8 mouse cellular contexts compared by ENCODE assay signal in the genomic region with DNA sequence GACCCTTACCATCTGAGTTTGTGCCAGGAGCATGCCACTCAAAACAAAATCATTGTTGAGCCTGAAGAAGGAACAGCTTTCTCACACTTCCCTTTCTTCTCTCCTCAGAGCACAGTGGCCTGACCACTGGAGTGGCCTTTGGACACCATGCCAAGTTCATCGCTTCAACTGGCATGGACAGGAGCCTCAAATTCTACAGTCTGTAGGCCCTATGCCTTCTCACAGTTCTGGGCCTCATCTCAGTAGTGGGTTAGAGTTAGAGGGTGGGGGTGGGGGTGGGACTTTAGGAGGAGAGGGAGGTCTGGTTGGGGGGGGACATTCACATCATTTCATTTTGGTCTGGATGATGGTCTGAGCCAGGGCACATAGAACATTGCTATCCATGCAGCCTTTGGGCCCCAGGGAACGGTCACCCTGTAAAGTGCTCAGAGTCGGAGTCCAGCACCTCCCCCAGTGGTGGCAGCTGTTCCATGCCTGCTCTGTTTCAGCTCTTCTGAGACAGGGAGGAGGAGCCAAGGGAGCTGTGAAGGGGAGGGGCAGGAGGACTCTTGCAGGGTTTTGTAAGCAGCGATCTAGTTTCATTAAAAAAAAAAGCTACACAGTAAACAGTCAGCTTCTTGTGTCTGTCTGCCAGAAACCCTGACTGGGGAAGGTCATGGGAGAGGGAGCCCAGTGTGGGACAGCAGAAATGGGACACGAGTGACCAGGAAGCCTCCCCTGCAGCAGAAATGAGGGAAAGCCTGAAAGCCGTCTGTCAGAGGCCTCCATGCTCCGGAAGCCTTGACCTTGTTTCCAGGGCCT. TPM values are rescaled to one million over a fixed set of nuclear protein-coding genes. Genes with fewer than 3 reads are reported as not detected.
DNase-seq lines count a peak whose midpoint lies in the region; ATAC-seq lines count a peak whose summit lies in the region.
"Had no signal": no experiment of that assay in that cellular context is flagged by ENCODE, and none has a peak within 500 bp of the region (broad histone marks: within the 10 kb centered on the region; RNA-seq: fewer than 3 reads in every experiment).

No protein-coding gene starts in this region.

- no peaks in the 10 kb centered on the region for H3K4me1 ChIP-seq in hindbrain, embryonic 16.5 days (ENCODE audit: control insufficient read depth, insufficient read depth, low read depth, low read length)

- no peak overlapping the region for H3K4me3 ChIP-seq in hindbrain, embryonic 16.5 days (ENCODE audit: low read length)
- H3K4me3 ChIP-seq: liver, embryonic 15.5 days had no signal

- H3K9me3 ChIP-seq in hindbrain, embryonic 16.5 days (ENCODE audit: control insufficient read depth, low read length) = no peaks in the 10 kb centered on the region
- H3K9me3 ChIP-seq: liver, embryonic 15.5 days had no signal

- WGBS in hindbrain, embryonic 16.5 days = 62% methylated on average over 7 of the region's 7 CpGs

- H3K4me2 ChIP-seq in hindbrain, embryonic 16.5 days (ENCODE audit: low read length) = no peak overlapping the region
- H3K4me2 ChIP-seq: liver, embryonic 15.5 days had no signal

- H3K9ac ChIP-seq in hindbrain, embryonic 16.5 days (ENCODE audit: low read depth, low read length) = no peak overlapping the region
- H3K9ac ChIP-seq: liver, embryonic 15.5 days had no signal

- H3K36me3 ChIP-seq in hindbrain, embryonic 16.5 days (ENCODE audit: control insufficient read depth, insufficient read depth, low read length) = peaks cover 54% of the 10 kb centered on the region

- H3K27me3 ChIP-seq in hindbrain, embryonic 16.5 days (replicated peaks; ENCODE audit: control insufficient read depth, insufficient read depth, low read length) = no peaks in the 10 kb centered on the region
- H3K27me3 ChIP-seq: liver, embryonic 15.5 days had no signal

- ATAC-seq in hindbrain, embryonic 16.5 days = peak; percentile 60

- H3K27ac ChIP-seq in hindbrain, embryonic 16.5 days (ENCODE audit: low read depth, low read length) = peak overlapping the region; percentile 20; the same call in 1 of the 2 replicates
- H3K27ac ChIP-seq: liver, embryonic 15.5 days had no signal

- peak; percentile 70 to 72 for DNase-seq in urinary bladder, postnatal 4 days (ENCODE audit: low spot score in 2 of 2)
- DNase-seq in urinary bladder, postnatal 25 days (ENCODE audit: low spot score) = no peak
- peak; percentile 90 for DNase-seq in gastrocnemius, adult 18-20 months (ENCODE audit: low spot score)
- peak; percentile 48 to 54 for DNase-seq in layer of hippocampus, postnatal 36 days
- peak; percentile 81 for DNase-seq in lung, postnatal 25 days (ENCODE audit: low spot score)
- peak; percentile 67 for DNase-seq in testis, postnatal 14 days (ENCODE audit: low spot score)

RNA-seq across cellular contexts. Expression of gene Prpf19, which starts 10.1 kb away (rescaled TPM):
- 100 to 1,000 TPM; 148 TPM for total RNA-seq in gastrocnemius, adult 18-20 months (2021)
- polyA plus RNA-seq in hindbrain, embryonic 16.5 days (2015; fragmentation: Nextera tagmentation; extraction: Ambion mirVana) = 35.0 and 39.1 TPM in 2 replicates
- 100 to 1,000 TPM; 189 to 197 TPM for total RNA-seq in layer of hippocampus, postnatal 36 days (2021)

RNA-seq across cellular contexts. Expression of gene Zp1, which starts 15.3 kb away (rescaled TPM):
- total RNA-seq in gastrocnemius, adult 18-20 months (2021) = not detected
- polyA plus RNA-seq in hindbrain, embryonic 16.5 days (2015; fragmentation: Nextera tagmentation; extraction: Ambion mirVana) = 0.79 and 0.94 TPM in 2 replicates
- not detected for total RNA-seq in layer of hippocampus, postnatal 36 days (2021)
- polyA plus RNA-seq: liver, embryonic 15.5 days had no signal

RNA-seq across cellular contexts. Expression of gene Tmem109, which starts 23.3 kb away (rescaled TPM):
- total RNA-seq in gastrocnemius, adult 18-20 months (2021) = 100 to 1,000 TPM; 208 to 227 TPM
- 50.2 and 50.7 TPM in 2 replicates for polyA plus RNA-seq in hindbrain, embryonic 16.5 days (2015; fragmentation: Nextera tagmentation; extraction: Ambion mirVana)
- total RNA-seq in layer of hippocampus, postnatal 36 days (2021) = 10 to 100 TPM; 46.8 to 48.4 TPM

RNA-seq across cellular contexts. Expression of gene Ptgdr2, which starts 31.8 kb away (rescaled TPM):
- total RNA-seq in gastrocnemius, adult 18-20 months (2021) = not detected
- polyA plus RNA-seq in hindbrain, embryonic 16.5 days (2015; fragmentation: Nextera tagmentation; extraction: Ambion mirVana) = 0.19 and 0.20 TPM in 2 replicates
- under 1 TPM; 0.20 to 0.28 TPM for total RNA-seq in layer of hippocampus, postnatal 36 days (2021)
- polyA plus RNA-seq: liver, embryonic 15.5 days had no signal

RNA-seq across cellular contexts. Expression of gene Tmem132a, which starts 35.4 kb away (rescaled TPM):
- total RNA-seq in gastrocnemius, adult 18-20 months (2021) = 1 to 10 TPM; 3.0 to 3.4 TPM
- 180 and 196 TPM in 2 replicates for polyA plus RNA-seq in hindbrain, embryonic 16.5 days (2015; fragmentation: Nextera tagmentation; extraction: Ambion mirVana)
- 100 to 1,000 TPM; 170 to 179 TPM for total RNA-seq in layer of hippocampus, postnatal 36 days (2021)

Comparison
In these comparisons a context has a peak if more than half of its experiments do, and no peak if none do; other contexts are left out.
1. RNA of gene Tmem109, which starts 23.3 kb away (total RNA-seq): 208 to 227 TPM in gastrocnemius, adult 18-20 months; 46.8 to 48.4 TPM in layer of hippocampus, postnatal 36 days; every median in the first group is over 4 times any median in the second.